Mouse (Mus musculus): Measurements from ENCODE around the gene Usp48.

DNA sequence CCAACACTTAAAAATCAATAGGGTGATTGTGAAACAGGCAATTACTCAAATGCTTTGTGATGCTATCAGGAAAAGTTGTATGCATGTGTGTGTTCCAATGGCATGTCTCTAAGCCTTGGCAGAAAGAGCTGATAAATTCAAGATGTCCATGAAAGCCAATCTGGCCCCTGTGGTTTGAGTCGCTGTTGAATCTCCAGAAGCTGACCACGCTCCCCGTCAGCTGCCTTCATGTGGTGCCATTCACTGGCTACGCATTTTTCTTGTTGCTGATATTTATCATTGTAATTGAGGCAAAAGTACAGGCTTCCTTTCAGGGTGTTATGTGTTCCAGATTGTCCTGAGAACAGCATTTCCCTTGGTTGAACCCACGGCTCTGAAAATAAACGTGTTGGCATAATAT, 54.1 kb downstream of the Usp48 start:
- TF ChIP-seq CTCF (IDR thresholded peaks at IDR 0.05; ENCODE audit: low read depth, low read length) (no peak), TAL1 (conservative IDR thresholded peaks at IDR 0.05; ENCODE audit: low read depth, low read length) (no peak), GATA1 (IDR thresholded peaks at IDR 0.05; ENCODE audit: borderline replicate concordance, low read length) (no peak), GATA2 (IDR thresholded peaks at IDR 0.05; ENCODE audit: borderline replicate concordance, low read depth, low read length) (no peak), POLR2AphosphoS5 (IDR thresholded peaks at IDR 0.05; ENCODE audit: insufficient replicate concordance, low read depth, low read length) (no peak)

Data from G1E (cell line).